Mouse (Mus musculus) activated CD4-positive, CD25-positive, alpha-beta regulatory T cell, adult 4 months (primary cell): ENCODE data around the gene Tex30. TPM values are rescaled to one million over a fixed set of nuclear protein-coding genes. Genes with fewer than 3 reads are reported as not detected.

Experiments used
- ATAC-seq: one replicate; pipeline ENCODE4 v1.8.0; 2017
- polyA plus RNA-seq, 2 experiments: library from polyadenylated mRNA; unstranded; fragments of 100-300 nt; shearing (Covaris generic); gene quantifications; one replicate each; pipeline ENCODE4 v1.2.1; 2017

Tex30 gene
- polyA plus RNA-seq, 2 experiments from 2014 or later = 44.7 to 47.2 TPM

DNA sequence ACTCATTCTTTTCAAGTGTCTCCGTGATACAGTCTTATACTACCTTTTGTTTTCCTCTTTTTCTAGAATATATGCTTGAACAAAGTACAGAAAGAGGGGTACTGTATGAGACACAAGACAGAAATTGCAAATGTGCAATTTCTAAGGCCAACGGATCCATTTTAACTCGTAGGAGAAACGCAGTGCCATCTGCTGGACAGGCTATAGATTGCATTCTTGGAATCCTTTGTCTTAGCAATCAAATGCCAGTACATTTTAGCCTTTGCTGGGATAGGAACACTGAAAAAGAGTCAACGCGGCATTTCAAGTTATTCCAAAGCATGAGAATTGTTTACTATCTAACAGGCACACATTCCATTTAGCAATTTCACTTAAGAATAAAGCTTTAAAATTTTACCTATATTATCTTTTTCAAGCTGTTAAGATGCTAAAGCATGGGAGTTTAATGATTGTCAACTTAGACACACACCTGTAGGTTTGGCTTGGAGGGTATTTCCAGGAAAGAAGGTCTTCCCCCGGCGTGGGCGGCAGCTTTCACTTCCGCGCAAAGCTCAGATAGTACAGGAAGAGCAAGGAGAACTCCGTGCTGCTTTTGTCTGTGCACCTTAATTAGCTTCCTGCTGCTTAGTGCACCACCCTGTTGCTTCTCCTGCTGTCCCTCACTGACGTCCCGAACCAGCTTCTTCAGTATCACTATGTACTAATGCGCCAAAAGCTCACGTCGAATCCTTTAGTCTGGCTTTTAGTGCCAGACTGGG is 60.3 kb downstream of the Tex30 start:
- ATAC-seq = peak; percentile 97

Other genes with a start within 250 kb of the Tex30 start
- 100 to 1,000 TPM; 111 to 114 TPM for gene Tpp2, start 168.8 kb downstream of the Tex30 start, polyA plus RNA-seq
- gene Mettl21c, start 82.4 kb downstream of the Tex30 start, polyA plus RNA-seq = 1 to 10 TPM in 1 of 2 experiments, under 1 TPM in 1; 0.59 to 2.4 TPM
- under 1 TPM; 0.17 to 0.29 TPM for gene Gm8251, start 40.5 kb downstream of the Tex30 start, polyA plus RNA-seq
- 10 to 100 TPM; 13.6 to 13.9 TPM for gene Kdelc1, start 16.4 kb upstream of the Tex30 start, polyA plus RNA-seq
- 1 to 10 TPM; 9.0 TPM for gene Bivm, start 16.5 kb upstream of the Tex30 start, polyA plus RNA-seq
- 10 to 100 TPM; 13.4 to 18.5 TPM for gene Ercc5, start 45.3 kb upstream of the Tex30 start, polyA plus RNA-seq
- gene Mettl21e, start 116.5 kb upstream of the Tex30 start, polyA plus RNA-seq = not detected